Mouse (Mus musculus) intestine, embryonic 14.5 days (tissue): ENCODE measurements around the gene Gse1. TPM values are rescaled to one million over a fixed set of nuclear protein-coding genes. Genes with fewer than 3 reads are reported as not detected.
A peak's percentile ranks its signal among the peaks of the same experiment; 100 is the strongest.

Experiments
- ATAC-seq: fragments of 200-750 bp; cut with Nextera tagmentation; replicated peaks from 2 replicates; pipeline ENCODE4 v1.8.0; 2017; ENCODE audit warnings: low read depth, moderate number of reproducible peaks, moderate TSS enrichment, moderate library complexity; ENCODE audit not compliant: low FRiP score, low TSS enrichment
- DNase-seq: peaks from one replicate; pipeline ENCODE4 v3.0.0-alpha.2; 2018; ENCODE audit warnings: low spot score
- H3K27ac ChIP-seq: fragments of 300-500 bp; sonication (generic); 2 replicates; pipeline ENCODE4 v1.5.1; 2014; ENCODE audit warnings: low read depth, mild to moderate bottlenecking, control low read depth
- H3K27me3 ChIP-seq: fragments of 300-500 bp; sonication (generic); replicated peaks from 2 replicates; pipeline ENCODE4 v1.6.1; 2014; ENCODE audit warnings: low read length, control low read depth; ENCODE audit not compliant: control insufficient read depth, insufficient read depth
- H3K36me3 ChIP-seq: fragments of 300-500 bp; sonication (generic); 2 replicates; pipeline ENCODE4 v1.6.1; 2014; ENCODE audit warnings: low read length, control low read depth; ENCODE audit not compliant: control insufficient read depth, insufficient read depth
- H3K4me1 ChIP-seq: fragments of 300-500 bp; sonication (generic); replicated peaks from 2 replicates; pipeline ENCODE4 v1.6.1; 2014; ENCODE audit warnings: low read length, control low read depth, mixed read lengths; ENCODE audit not compliant: control insufficient read depth, insufficient read depth
- H3K4me2 ChIP-seq: fragments of 300-500 bp; sonication (generic); 2 replicates; pipeline ENCODE4 v1.6.1; 2014; ENCODE audit warnings: low read length
- H3K4me3 ChIP-seq: fragments of 300-500 bp; sonication (generic); 2 replicates; pipeline ENCODE4 v1.5.1; 2014; ENCODE audit warnings: low read depth, low read length, control low read depth, mixed read lengths
- H3K9ac ChIP-seq: fragments of 300-500 bp; sonication (generic); 2 replicates; pipeline ENCODE4 v1.6.1; 2014; ENCODE audit warnings: mild to moderate bottlenecking, low read length
- H3K9me3 ChIP-seq: fragments of 300-500 bp; sonication (generic); 2 replicates; pipeline ENCODE4 v1.6.1; 2016; ENCODE audit warnings: low read length, control low read depth; ENCODE audit not compliant: control insufficient read depth
- WGBS: fragments of 180-500 bp; shearing (Covaris S2); extraction: QIAGEN DNeasy Blood & Tissue Kit; methylation state at CpG from one replicate; pipeline ENCODE4 v1.1.7; 2014; 5-methylcytosine and 5-hydroxymethylcytosine counted together
- polyA plus RNA-seq: library from polyadenylated mRNA; unstranded; fragments of >200 nt; fragmentation: Nextera tagmentation; extraction: Ambion mirVana; gene quantifications from 2 replicates; pipeline ENCODE4 v1.2.1, GENCODE M21; 2014

The Gse1 gene
- polyA plus RNA-seq, 1 experiment from 2014 or later = 13.3 TPM

DNA sequence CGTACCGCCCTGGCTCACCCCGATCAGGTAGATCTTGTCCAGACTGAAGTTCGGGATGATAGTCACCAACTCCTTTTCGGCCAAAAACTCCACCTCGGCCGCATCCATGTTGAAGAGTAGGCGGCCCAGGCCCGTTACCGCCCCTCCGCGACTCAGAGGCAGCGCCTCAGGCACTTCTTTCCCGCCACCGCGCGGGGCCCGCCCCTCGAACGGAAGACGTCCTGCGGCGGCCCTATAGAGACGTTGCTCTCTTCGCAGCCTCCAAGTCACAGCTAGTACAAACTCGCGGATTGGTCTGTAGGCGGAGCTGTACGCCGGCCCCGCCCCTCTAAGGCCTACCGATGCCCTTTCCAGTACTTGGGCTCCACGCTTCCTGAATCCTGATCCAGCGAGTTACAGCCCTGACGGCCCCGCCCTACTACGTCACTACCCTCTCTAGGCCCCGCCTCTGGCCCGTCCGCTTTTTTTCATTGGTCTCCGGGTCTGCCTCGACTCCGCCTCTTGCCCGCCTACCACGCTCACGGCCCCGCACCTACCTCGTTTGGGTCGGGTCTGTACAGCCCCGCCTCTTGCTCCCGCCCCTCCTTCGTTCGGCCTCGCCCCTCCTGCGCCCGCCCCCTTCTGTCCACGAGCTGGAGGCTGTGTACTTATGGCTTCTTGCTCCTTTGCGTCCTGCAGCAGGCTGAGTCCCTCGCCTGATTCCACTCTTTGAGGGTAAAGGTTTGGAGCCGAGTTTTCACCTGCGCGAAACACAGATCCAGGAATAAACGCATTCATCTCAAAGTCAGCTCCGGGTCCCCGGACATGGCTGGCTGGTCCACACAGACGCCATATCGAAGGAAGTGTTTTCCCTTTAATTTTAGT lies 360.9 kb downstream of the Gse1 start, which contains the start of gene Gins2:
Gene Gins2 (minus strand): TSS at position 397 of the 864 bp plus-strand sequence.
- H3K9me3 ChIP-seq = no peaks in the 10 kb centered on the region
- H3K36me3 ChIP-seq = peaks cover 27% of the 10 kb centered on the region
- H3K4me2 ChIP-seq = peak within 1 kb of the TSS; percentile 74
- under 1% methylated on average over 67 of the region's 67 CpGs for WGBS
- peak within 1 kb of the TSS; percentile 74 for H3K27ac ChIP-seq
- peak; percentile 100 for ATAC-seq
- DNase-seq = peak; percentile 98
- H3K4me3 ChIP-seq = peak within 1 kb of the TSS; percentile 79
- H3K4me1 ChIP-seq = peaks cover 9% of the 10 kb centered on the region
- H3K27me3 ChIP-seq = no peaks in the 10 kb centered on the region
- peak within 1 kb of the TSS; percentile 85 for H3K9ac ChIP-seq

DNA sequence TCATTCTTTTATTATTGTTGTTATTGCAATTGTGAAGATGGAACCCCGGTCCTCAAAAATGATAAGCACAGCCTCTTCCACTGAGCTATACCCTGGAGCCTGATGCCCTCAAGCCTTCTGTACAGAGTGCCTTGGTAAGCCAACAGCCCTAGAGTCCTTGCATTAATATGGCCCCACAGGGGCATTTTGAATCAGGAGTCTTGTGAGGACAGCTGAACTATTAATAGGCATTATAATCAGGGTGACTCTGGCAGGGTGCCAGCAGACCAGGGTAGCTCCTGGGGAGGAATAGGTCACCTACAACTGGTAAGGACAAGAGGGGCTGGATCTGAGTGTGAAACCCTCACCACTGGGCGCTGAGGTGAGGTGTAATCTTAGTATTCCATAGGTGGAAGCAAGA lies 361.7 kb downstream of the Gse1 start:
- WGBS = 54% methylated on average over 2 of the region's 2 CpGs
- peaks cover 22% of the 10 kb centered on the region for H3K36me3 ChIP-seq
- DNase-seq (no peak), ATAC-seq (no peak)
- no peaks in the 10 kb centered on the region for H3K9me3 ChIP-seq
- peak overlapping the region; percentile 48; the same call in 1 of the 2 replicates for H3K27ac ChIP-seq
- peak overlapping the region; percentile 47 for H3K9ac ChIP-seq
- H3K27me3 ChIP-seq = no peaks in the 10 kb centered on the region
- peak overlapping the region; percentile 67 for H3K4me2 ChIP-seq
- peaks cover 9% of the 10 kb centered on the region for H3K4me1 ChIP-seq
- H3K4me3 ChIP-seq = peak overlapping the region; percentile 47

DNA sequence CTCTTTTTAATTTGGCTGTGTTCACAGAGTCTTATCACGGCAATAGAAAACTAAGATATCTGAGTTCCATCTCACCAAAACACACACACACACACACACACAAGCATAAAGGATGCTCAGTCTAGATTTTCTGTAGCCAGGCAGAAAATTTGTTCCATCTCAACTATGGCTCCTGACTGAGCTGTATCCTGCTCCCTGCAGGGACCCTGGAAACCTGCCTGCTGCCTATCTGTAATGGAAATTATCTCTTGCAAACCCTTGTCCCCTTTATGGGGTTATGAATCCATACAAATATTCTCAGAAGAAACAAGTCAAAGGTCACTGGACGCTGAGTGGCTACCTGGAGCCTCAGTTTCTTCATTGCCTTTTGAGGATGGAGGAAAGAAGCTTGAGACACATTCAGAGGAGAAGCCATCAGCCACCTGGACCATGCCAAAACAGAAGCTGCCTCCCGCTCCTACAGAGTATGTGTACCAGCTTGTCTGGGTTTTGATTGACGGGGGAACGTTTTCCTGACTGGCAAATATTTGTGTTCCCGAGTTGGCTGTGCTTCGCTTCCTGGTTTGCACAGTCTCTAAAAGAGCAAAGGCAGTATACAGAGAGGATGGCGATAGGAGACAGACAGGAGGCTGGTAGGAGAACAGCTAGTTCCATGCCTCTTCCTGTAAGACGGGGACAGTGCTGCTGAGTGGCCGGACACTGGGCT lies 363.5 kb downstream of the Gse1 start:
- Histone ChIP-seq H3K4me2 (no peak overlapping the region), H3K36me3 (peaks cover 6% of the 10 kb centered on the region; the same call in 1 of the 2 replicates), H3K9me3 (no peaks in the 10 kb centered on the region), H3K4me3 (no peak overlapping the region), H3K27ac (no peak overlapping the region), H3K27me3 (no peaks in the 10 kb centered on the region), H3K4me1 (peaks cover 9% of the 10 kb centered on the region), H3K9ac (no peak overlapping the region)
- no peak for DNase-seq
- ATAC-seq = no peak
- WGBS = 57% methylated on average over 10 of the region's 10 CpGs

DNA sequence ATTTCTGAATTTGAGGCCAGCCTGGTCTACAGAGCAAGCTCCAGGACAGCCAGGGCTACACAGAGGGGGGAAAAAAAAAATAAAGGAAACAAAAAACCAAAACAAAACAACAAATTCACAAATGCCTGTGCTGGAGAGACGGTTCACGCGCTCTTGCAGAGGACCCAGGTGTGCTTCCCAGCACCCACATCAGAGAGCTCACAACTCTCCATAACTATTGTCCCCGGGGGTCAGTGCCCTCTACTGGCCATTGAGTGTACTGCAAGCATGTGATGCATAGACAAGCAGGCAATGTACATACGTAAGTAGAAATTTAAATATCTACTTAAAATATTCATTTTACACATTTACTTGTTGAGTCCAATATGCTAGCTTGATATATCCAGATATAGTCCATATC lies 366.3 kb downstream of the Gse1 start:
- no peak overlapping the region for H3K4me3 ChIP-seq
- no peaks in the 10 kb centered on the region for H3K9me3 ChIP-seq
- no peak overlapping the region for H3K27ac ChIP-seq
- H3K4me2 ChIP-seq = no peak overlapping the region
- H3K9ac ChIP-seq = no peak overlapping the region
- WGBS = 90% methylated on average over 5 of the region's 5 CpGs
- no peaks in the 10 kb centered on the region for H3K27me3 ChIP-seq
- ATAC-seq (no peak), DNase-seq (no peak)
- no peaks in the 10 kb centered on the region for H3K36me3 ChIP-seq
- peaks cover 12% of the 10 kb centered on the region for H3K4me1 ChIP-seq

DNA sequence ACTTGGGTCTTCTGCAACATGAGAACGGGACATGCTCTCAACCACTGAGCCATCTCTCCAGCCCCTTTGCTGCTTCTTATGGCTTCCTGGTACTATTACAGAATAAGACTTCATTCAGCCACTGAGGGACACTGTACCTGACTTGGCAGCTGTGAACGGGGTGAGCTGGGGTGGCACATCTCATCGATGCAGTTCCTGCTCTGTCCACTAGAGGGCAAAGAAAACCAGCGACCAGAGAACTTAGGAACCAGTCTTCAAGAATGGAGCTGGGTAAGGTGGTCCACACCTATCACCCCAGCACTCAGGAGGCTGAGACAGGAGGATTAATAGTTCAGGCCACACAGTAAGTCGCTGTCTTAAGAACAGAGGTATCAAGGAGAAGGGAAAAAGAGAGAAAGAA lies 367.7 kb downstream of the Gse1 start:
- Histone ChIP-seq H3K4me3 (no peak overlapping the region), H3K36me3 (no peaks in the 10 kb centered on the region), H3K27me3 (no peaks in the 10 kb centered on the region), H3K27ac (no peak overlapping the region), H3K4me2 (no peak overlapping the region), H3K9ac (no peak overlapping the region), H3K4me1 (peaks cover 7% of the 10 kb centered on the region; the same call in 1 of the 2 replicates), H3K9me3 (no peaks in the 10 kb centered on the region)
- peak; percentile 88 for DNase-seq
- ATAC-seq = peak; percentile 42; the same call in 1 of the 2 replicates
- WGBS = 10% methylated on average over 5 of the region's 5 CpGs

DNA sequence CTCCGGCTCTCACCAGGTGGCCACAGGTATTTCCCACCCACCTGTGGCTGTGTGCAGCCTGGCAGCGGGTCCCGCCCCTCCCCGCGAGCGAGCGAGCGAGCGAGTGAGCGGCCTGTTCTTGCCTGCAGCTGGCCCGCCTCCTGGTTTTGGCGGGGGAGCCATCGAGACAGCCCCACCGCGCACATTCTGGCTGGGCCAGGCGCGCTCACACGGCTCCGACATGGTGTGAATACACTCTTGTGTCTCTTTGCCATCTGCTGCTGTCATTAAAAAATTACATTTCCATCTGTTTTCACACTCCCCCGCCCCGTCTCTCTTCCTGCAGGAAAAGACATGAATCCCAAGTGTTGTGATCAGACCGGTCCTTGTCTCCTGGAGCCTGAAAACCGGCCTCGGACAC lies 370.3 kb downstream of the Gse1 start:
- H3K9ac ChIP-seq = no peak overlapping the region
- DNase-seq = no peak
- no peak overlapping the region for H3K27ac ChIP-seq
- ATAC-seq = peak; percentile 34; the same call in 1 of the 2 replicates
- WGBS = 20% methylated on average over 24 of the region's 24 CpGs
- peaks cover 7% of the 10 kb centered on the region; the same call in 1 of the 2 replicates for H3K4me1 ChIP-seq
- peak overlapping the region; percentile 39 for H3K4me2 ChIP-seq
- H3K4me3 ChIP-seq = no peak overlapping the region
- H3K27me3 ChIP-seq = no peaks in the 10 kb centered on the region
- no peaks in the 10 kb centered on the region for H3K36me3 ChIP-seq
- 0 out of 2 replicates have a peak, but pooled peaks cover 3% of the 10 kb centered on the region for H3K9me3 ChIP-seq

DNA sequence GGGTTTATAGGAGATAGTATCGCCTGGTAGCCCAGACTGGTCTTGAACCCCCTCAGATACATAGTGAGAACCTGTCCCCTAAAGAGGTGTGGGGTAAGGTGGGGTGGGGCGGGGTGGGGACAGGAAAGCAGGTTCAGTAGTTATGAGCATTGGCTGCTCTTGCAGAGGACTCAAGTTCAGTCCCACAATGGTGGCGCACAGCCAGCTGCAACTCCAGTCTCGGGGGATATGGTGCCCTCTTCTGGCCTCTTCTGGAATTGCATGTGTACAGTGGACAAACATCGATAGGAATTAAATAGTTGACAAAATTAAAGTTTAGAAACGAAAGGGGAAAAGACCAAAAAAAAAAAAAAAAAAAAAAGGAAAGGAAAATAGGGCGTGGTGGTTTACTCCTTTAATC lies 371.2 kb downstream of the Gse1 start:
- WGBS = 60% methylated on average over 7 of the region's 7 CpGs
- no peak overlapping the region for H3K27ac ChIP-seq
- no peak overlapping the region for H3K4me3 ChIP-seq
- no peak overlapping the region for H3K9ac ChIP-seq
- 0 out of 2 replicates have a peak, but pooled peaks cover 3% of the 10 kb centered on the region for H3K9me3 ChIP-seq
- H3K27me3 ChIP-seq = no peaks in the 10 kb centered on the region
- no peaks in the 10 kb centered on the region for H3K36me3 ChIP-seq
- no peak for ATAC-seq
- peak; percentile 80 for DNase-seq
- H3K4me1 ChIP-seq = peaks cover 7% of the 10 kb centered on the region; the same call in 1 of the 2 replicates
- no peak overlapping the region for H3K4me2 ChIP-seq

DNA sequence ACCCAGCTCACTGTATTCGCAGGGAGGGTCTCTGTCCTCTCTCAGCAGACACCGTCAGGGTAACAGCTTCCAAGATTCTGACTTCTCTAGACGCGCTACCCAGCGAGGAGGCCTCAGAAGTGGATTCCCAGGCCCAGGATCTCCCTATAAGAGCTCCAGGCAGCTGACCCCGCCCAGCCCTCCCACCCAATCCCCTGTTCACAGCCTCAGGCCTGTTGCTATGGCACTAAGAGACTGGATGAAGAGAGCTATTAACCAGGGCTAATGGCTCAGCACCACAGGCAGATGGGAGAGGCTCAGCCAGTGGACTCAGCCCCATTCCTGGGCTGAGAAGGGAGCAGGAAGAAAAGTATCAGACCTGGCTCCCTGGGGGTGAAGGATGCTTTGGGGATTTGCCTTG lies 374.4 kb downstream of the Gse1 start:
- DNase-seq (no peak), ATAC-seq (no peak)
- Histone ChIP-seq H3K4me3 (no peak overlapping the region), H3K27me3 (no peaks in the 10 kb centered on the region), H3K27ac (no peak overlapping the region), H3K4me1 (peaks cover 7% of the 10 kb centered on the region; the same call in 1 of the 2 replicates), H3K4me2 (no peak overlapping the region), H3K9me3 (0 out of 2 replicates have a peak, but pooled peaks cover 3% of the 10 kb centered on the region), H3K9ac (no peak overlapping the region), H3K36me3 (no peaks in the 10 kb centered on the region)
- WGBS = 43% methylated on average over 6 of the region's 6 CpGs
